Mouse (Mus musculus): ENCODE data around the gene Polr3c.

GRCm38 (mm10) chr3:96679159-96679674 is 48.2 kb downstream of the Polr3c start:
- TF ChIP-seq POLR2A (IDR thresholded peaks at IDR 0.05; ENCODE audit: extremely low read depth, insufficient read depth, low read length) (no peak), CTCF (IDR thresholded peaks at IDR 0.05; ENCODE audit: extremely low read depth, insufficient read depth, low read length) (no peak)
